28 mouse cellular contexts compared by ENCODE assay signal in genomic region chr2:93746620-93747019, GRCm38 (mm10).
A peak's percentile ranks its signal among the peaks of the same experiment; 100 is the strongest.
DNase-seq lines count a peak whose midpoint lies in the region; ATAC-seq and TF ChIP-seq lines count a peak whose summit lies in the region.
"Had no signal": no experiment of that assay in that cellular context is flagged by ENCODE, and none has a peak within 500 bp of the region (broad histone marks: within the 10 kb centered on the region; RNA-seq: fewer than 3 reads in every experiment).

No protein-coding gene starts in this region.

- H3K4me1 ChIP-seq in liver, embryonic 16.5 days (ENCODE audit: control insufficient read depth, low read depth, low read length) = peaks cover 3% of the 10 kb centered on the region
- H3K4me1 ChIP-seq in liver, embryonic 11.5 days (replicated peaks; ENCODE audit: control insufficient read depth, insufficient read depth, low read length) = peaks cover 17% of the 10 kb centered on the region
- peaks cover 19% of the 10 kb centered on the region; the same call in 1 of the 2 replicates for H3K4me1 ChIP-seq in small intestine, adult 2 months (ENCODE audit: control insufficient read depth, insufficient read depth, insufficient read length, low read length)

- no peak overlapping the region for H3K27ac ChIP-seq in liver, embryonic 16.5 days (ENCODE audit: low read length)
- no peak overlapping the region for H3K27ac ChIP-seq in liver, embryonic 11.5 days (ENCODE audit: low read depth, low read length)
- H3K27ac ChIP-seq in small intestine, adult 2 months (ENCODE audit: insufficient read depth, low read depth, low read length) = peak overlapping the region; percentile 59
- H3K27ac ChIP-seq: forebrain, embryonic 15.5 days; heart, embryonic 13.5 days; hindbrain, embryonic 10.5 days; hindbrain, embryonic 15.5 days; kidney, embryonic 15.5 days; limb, embryonic 12.5 days; liver, embryonic 14.5 days; lung, embryonic 15.5 days; stomach, postnatal 0 days had no signal

- no peak for DNase-seq in liver, embryonic 11.5 days (ENCODE audit: low spot score)
- DNase-seq in lung, postnatal 4 days = no peak
- no peak for DNase-seq in adrenal gland, postnatal 4 days (ENCODE audit: low spot score in 2 of 2)
- DNase-seq: adrenal gland, postnatal 25 days; cerebellum, adult 18-20 months; cerebellum, postnatal 14 days; gastrocnemius, postnatal 10 days; heart, postnatal 10 days; kidney, postnatal 25 days; right cerebral cortex, adult 18-20 months; thymus, adult 2 months had no signal

- H3K4me3 ChIP-seq in liver, embryonic 16.5 days (ENCODE audit: low read depth, low read length) = no peak overlapping the region
- no peak overlapping the region for H3K4me3 ChIP-seq in liver, embryonic 11.5 days (ENCODE audit: low read depth, low read length)
- no peak overlapping the region for H3K4me3 ChIP-seq in small intestine, adult 2 months (ENCODE audit: low read depth, low read length)
- H3K4me3 ChIP-seq: forebrain, embryonic 15.5 days; heart, embryonic 13.5 days; hindbrain, embryonic 10.5 days; hindbrain, embryonic 15.5 days; kidney, embryonic 15.5 days; limb, embryonic 12.5 days; lung, embryonic 15.5 days had no signal

- 64% methylated on average over 4 of the region's 4 CpGs for WGBS in liver, embryonic 16.5 days (ENCODE audit: insufficient replicate concordance)
- WGBS in liver, embryonic 11.5 days = 65% methylated on average over 4 of the region's 4 CpGs
- 48% methylated on average over 4 of the region's 4 CpGs for WGBS in small intestine, adult 2 months

- no peaks in the 10 kb centered on the region for H3K36me3 ChIP-seq in liver, embryonic 16.5 days (ENCODE audit: control insufficient read depth, insufficient read depth)
- no peaks in the 10 kb centered on the region for H3K36me3 ChIP-seq in liver, embryonic 11.5 days (ENCODE audit: control insufficient read depth, insufficient read depth, low read length)
- H3K36me3 ChIP-seq in small intestine, adult 2 months (ENCODE audit: control insufficient read depth, insufficient read depth, low read length) = no peaks in the 10 kb centered on the region
- H3K36me3 ChIP-seq: forebrain, embryonic 15.5 days; heart, embryonic 13.5 days; hindbrain, embryonic 10.5 days; hindbrain, embryonic 15.5 days; kidney, embryonic 15.5 days; limb, embryonic 12.5 days; lung, embryonic 15.5 days had no signal

- no peak for TF ChIP-seq POLR2A in small intestine, adult 2 months (IDR thresholded peaks at IDR 0.05; ENCODE audit: low read depth, low read length)

- H3K4me2 ChIP-seq in liver, embryonic 16.5 days (ENCODE audit: low read depth, low read length) = no peak overlapping the region
- no peak overlapping the region for H3K4me2 ChIP-seq in liver, embryonic 11.5 days
- H3K4me2 ChIP-seq: forebrain, embryonic 15.5 days; heart, embryonic 13.5 days; hindbrain, embryonic 15.5 days; kidney, embryonic 15.5 days; limb, embryonic 12.5 days; lung, embryonic 15.5 days; midbrain, embryonic 11.5 days had no signal

- no peaks in the 10 kb centered on the region for H3K27me3 ChIP-seq in liver, embryonic 16.5 days (ENCODE audit: control insufficient read depth, insufficient read depth, low read depth, low read length)
- no peaks in the 10 kb centered on the region for H3K27me3 ChIP-seq in liver, embryonic 11.5 days (replicated peaks; ENCODE audit: control insufficient read depth, insufficient read depth, low read length)
- H3K27me3 ChIP-seq in small intestine, adult 2 months (ENCODE audit: control insufficient read depth, insufficient read depth, low read length) = no peaks in the 10 kb centered on the region
- H3K27me3 ChIP-seq: forebrain, embryonic 15.5 days; heart, embryonic 13.5 days; hindbrain, embryonic 15.5 days; kidney, embryonic 15.5 days; lung, embryonic 15.5 days; Patski had no signal

- no peak for TF ChIP-seq CTCF in small intestine, adult 2 months (IDR thresholded peaks at IDR 0.05; ENCODE audit: extremely low read depth, insufficient read length, insufficient replicate concordance, low read depth, low read length)

- H3K9ac ChIP-seq in liver, embryonic 16.5 days (ENCODE audit: low read depth, low read length) = no peak overlapping the region
- no peak overlapping the region for H3K9ac ChIP-seq in liver, embryonic 11.5 days (ENCODE audit: low read depth, low read length)
- H3K9ac ChIP-seq: forebrain, embryonic 15.5 days; hindbrain, embryonic 15.5 days; kidney, embryonic 15.5 days; limb, embryonic 12.5 days; liver, embryonic 14.5 days; lung, embryonic 15.5 days had no signal

- H3K9me3 ChIP-seq in liver, embryonic 16.5 days (replicated peaks; ENCODE audit: control insufficient read depth, low read length) = no peaks in the 10 kb centered on the region
- H3K9me3 ChIP-seq in liver, embryonic 11.5 days (ENCODE audit: control insufficient read depth, low read length) = no peaks in the 10 kb centered on the region
- H3K9me3 ChIP-seq: forebrain, embryonic 15.5 days; G1E; heart, embryonic 13.5 days; hindbrain, embryonic 10.5 days; hindbrain, embryonic 15.5 days; kidney, embryonic 15.5 days; limb, embryonic 12.5 days; lung, embryonic 15.5 days had no signal

- peak; percentile 16; the same call in 1 of the 2 replicates for ATAC-seq in liver, embryonic 16.5 days (ENCODE audit: low read depth)
- no peak for ATAC-seq in liver, embryonic 11.5 days (replicated peaks; ENCODE audit: low FRiP score)
- peak; percentile 51 for ATAC-seq in CD4-positive, CD25-positive, alpha-beta regulatory T cell, adult 4 months
- peak; percentile 32 for ATAC-seq in inflammation-experienced regulatory T-cells, adult 6 months
- ATAC-seq: forebrain, embryonic 15.5 days; midbrain, embryonic 16.5 days; Patski had no signal
